Mouse (Mus musculus): ENCODE data around the gene Nudt8.
"Not testable (repeated sequence)": the region's sequence is repeated elsewhere in the genome, so short reads cannot be mapped to it uniquely, and the experiment has no call there.

DNA sequence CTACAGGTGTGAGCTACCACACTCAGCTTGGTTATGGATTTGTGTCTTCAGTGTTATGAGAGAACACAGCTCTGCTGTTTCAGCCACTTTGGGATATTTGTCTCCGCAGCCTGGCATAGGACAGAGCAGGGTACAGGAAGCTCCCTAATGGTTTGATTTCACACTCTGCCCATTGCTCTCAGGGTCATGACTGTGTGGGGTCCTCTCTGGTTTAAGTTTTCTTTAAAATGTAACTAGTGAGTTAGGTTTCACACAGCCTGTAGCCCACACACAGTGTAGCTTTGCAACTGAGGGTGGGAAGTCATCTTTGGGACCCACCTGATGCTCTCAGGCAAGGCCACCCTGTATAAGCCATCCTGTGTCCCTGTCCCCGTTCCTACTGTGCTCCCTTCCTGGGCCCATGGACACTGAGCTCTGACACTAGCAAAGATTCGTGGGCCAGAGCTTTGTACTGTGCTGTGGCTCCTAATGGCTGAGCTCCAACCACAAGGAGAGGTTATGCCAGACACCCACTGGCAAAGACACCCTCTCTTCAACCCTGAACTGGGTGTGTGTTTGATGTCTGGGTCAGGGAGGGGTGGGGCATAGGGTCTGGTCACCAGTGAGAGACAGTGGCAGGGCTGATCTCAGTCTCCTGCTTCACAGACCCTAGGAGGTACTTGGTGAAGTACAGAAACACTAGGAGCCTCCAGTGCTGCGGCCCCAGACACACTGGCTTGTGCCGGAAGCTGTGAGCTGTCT is 42.9 kb upstream of the Nudt8 start:
- not testable (repeated sequence) for TF ChIP-seq CTCF (IDR thresholded peaks at IDR 0.05; ENCODE audit: borderline replicate concordance, insufficient read depth, low read depth, low read length); POLR2A (IDR thresholded peaks at IDR 0.05; ENCODE audit: borderline replicate concordance, insufficient read depth, low read length)
